Mouse (Mus musculus): ENCODE data around the gene Phyhd1.

DNA sequence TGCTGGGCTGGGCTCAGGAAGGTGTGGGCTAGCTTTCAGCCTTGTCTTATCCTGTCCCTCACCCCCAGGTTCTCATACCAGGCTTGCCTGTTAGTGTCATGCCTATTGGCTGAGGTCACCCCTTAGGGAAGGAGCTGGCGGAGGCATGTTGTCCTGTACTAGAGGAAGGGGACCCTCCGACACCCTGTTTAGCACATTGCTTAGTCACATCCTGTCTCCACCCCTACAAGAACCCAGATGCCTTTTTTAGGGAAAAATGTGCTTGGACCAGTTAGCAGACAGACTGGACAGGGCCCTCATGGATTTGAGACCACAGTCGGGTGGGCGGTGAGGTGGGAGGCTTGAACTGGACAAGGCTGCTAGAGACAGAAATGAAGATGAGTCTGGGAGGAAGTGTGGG lies 7.4 kb upstream of the Phyhd1 start:
- TF ChIP-seq CTCF (IDR thresholded peaks at IDR 0.05; ENCODE audit: low read depth, low read length) (no peak), TAL1 (conservative IDR thresholded peaks at IDR 0.05; ENCODE audit: low read depth, low read length) (no peak), GATA1 (IDR thresholded peaks at IDR 0.05; ENCODE audit: borderline replicate concordance, low read length) (no peak)

Data from G1E (cell line).